Mouse (Mus musculus) heart, embryonic 13.5 days (tissue): ENCODE results near the gene Wdfy1. TPM values are rescaled to one million over a fixed set of nuclear protein-coding genes. Genes with fewer than 3 reads are reported as not detected.

ENCODE experiments used
- ATAC-seq: fragments of 200-750 bp; cut with Nextera tagmentation; 2 replicates; pipeline ENCODE4 v1.8.0; 2017; ENCODE audit warnings: moderate TSS enrichment; ENCODE audit not compliant: insufficient number of reproducible peaks, low FRiP score, low TSS enrichment; ENCODE audit errors: extremely low read depth
- H3K27ac ChIP-seq: fragments of 300-500 bp; sonication (generic); replicated peaks from 2 replicates; pipeline ENCODE4 v1.5.1; 2015; ENCODE audit warnings: moderate library complexity, mild to moderate bottlenecking, inconsistent platforms
- H3K27me3 ChIP-seq: fragments of 300-500 bp; sonication (generic); replicated peaks from 2 replicates; pipeline ENCODE4 v1.6.1; 2015; ENCODE audit warnings: mild to moderate bottlenecking, inconsistent platforms
- H3K36me3 ChIP-seq: fragments of 300-500 bp; sonication (generic); 2 replicates; pipeline ENCODE4 v1.6.1; 2015; ENCODE audit warnings: mild to moderate bottlenecking, inconsistent platforms
- H3K4me1 ChIP-seq: fragments of 300-500 bp; sonication (generic); 2 replicates; pipeline ENCODE4 v1.6.1; 2015; ENCODE audit warnings: inconsistent platforms
- H3K4me2 ChIP-seq: fragments of 300-500 bp; sonication (generic); 2 replicates; pipeline ENCODE4 v1.6.1; 2015; ENCODE audit warnings: inconsistent platforms, mild to moderate bottlenecking, moderate library complexity
- H3K4me3 ChIP-seq: fragments of 300-500 bp; sonication (generic); 2 replicates; pipeline ENCODE4 v1.5.1; 2015; ENCODE audit warnings: moderate library complexity, mild to moderate bottlenecking, inconsistent platforms
- H3K9ac ChIP-seq: fragments of 300-500 bp; sonication (generic); 2 replicates; pipeline ENCODE4 v1.6.1; 2015; ENCODE audit warnings: inconsistent platforms, mild to moderate bottlenecking, moderate library complexity
- H3K9me3 ChIP-seq: fragments of 300-500 bp; sonication (generic); 2 replicates; pipeline ENCODE4 v1.6.1; 2016; ENCODE audit warnings: inconsistent platforms
- WGBS: fragments of 180-500 bp; shearing (Covaris S2); methylation state at CpG from one replicate; pipeline ENCODE4 v1.1.7; 2015; ENCODE audit warnings: mixed read lengths; 5-methylcytosine and 5-hydroxymethylcytosine counted together
- polyA plus RNA-seq: library from polyadenylated mRNA; unstranded; fragments of >200 nt; fragmentation: Nextera tagmentation; extraction: Ambion mirVana; gene quantifications from 2 replicates; pipeline ENCODE4 v1.2.1, GENCODE M21; 2015

Wdfy1 gene
- polyA plus RNA-seq, 1 experiment from 2014 or later = 30.1 TPM

DNA sequence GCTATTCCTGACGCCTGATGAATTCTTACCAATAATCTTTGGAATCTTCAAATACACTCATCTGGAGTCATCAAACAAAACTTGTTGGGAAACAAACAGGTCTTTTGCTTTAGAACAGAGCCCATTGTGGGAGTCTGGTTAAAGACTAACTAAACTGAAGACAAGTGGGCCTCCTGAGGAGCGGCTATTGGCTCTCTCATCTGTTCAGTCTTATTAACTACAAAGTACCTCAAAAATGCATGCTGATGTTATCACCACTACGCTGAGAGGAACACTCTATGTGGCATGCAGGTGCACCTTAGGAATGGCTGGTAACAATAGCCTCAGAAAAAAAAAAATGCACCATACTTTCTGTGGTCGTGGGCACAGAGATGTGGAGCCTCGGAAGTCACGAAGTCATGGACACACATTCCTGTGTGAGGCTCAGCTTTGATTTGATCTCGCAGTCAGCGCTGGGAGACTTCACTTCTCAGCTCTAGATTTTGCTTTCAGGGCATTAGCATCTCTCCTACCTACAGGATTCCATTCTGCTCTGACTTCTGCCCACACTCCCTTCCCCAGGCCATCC, 97.7 kb downstream of the Wdfy1 start:
- H3K36me3 ChIP-seq = no peaks in the 10 kb centered on the region
- no peak overlapping the region for H3K4me3 ChIP-seq
- no peaks in the 10 kb centered on the region for H3K9me3 ChIP-seq
- H3K9ac ChIP-seq = no peak overlapping the region
- no peaks in the 10 kb centered on the region for H3K4me1 ChIP-seq
- peaks cover 11% of the 10 kb centered on the region for H3K27me3 ChIP-seq
- H3K4me2 ChIP-seq = no peak overlapping the region
- 67% methylated on average over 8 of the region's 8 CpGs for WGBS
- H3K27ac ChIP-seq = no peak overlapping the region
- no peak for ATAC-seq

DNA sequence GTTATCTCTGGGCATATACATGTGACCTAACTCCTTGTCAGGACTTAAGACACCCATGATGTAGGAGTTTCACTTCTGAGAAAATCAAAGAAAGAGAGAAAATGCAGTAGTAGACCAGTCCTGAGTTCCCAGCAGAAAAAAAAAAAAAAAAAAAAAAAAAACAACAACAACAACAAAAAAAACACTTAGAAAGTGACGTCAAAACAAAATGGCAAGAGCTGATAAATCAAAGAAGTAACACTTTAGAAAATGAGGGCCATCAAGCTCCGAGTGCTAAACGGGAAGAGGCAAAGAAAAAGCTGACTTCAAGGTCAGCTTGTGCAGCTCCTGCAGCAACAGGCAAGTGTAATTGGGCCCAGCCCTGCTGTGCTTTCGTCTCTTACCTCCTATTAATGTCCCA, 100.2 kb downstream of the Wdfy1 start:
- Histone ChIP-seq H3K4me1 (peaks cover 13% of the 10 kb centered on the region), H3K4me2 (no peak overlapping the region), H3K27ac (no peak overlapping the region), H3K4me3 (no peak overlapping the region), H3K9me3 (no peaks in the 10 kb centered on the region), H3K27me3 (peaks cover 34% of the 10 kb centered on the region), H3K36me3 (no peaks in the 10 kb centered on the region), H3K9ac (no peak overlapping the region)
- ATAC-seq = no peak
- 61% methylated on average over 4 of the region's 4 CpGs for WGBS

DNA sequence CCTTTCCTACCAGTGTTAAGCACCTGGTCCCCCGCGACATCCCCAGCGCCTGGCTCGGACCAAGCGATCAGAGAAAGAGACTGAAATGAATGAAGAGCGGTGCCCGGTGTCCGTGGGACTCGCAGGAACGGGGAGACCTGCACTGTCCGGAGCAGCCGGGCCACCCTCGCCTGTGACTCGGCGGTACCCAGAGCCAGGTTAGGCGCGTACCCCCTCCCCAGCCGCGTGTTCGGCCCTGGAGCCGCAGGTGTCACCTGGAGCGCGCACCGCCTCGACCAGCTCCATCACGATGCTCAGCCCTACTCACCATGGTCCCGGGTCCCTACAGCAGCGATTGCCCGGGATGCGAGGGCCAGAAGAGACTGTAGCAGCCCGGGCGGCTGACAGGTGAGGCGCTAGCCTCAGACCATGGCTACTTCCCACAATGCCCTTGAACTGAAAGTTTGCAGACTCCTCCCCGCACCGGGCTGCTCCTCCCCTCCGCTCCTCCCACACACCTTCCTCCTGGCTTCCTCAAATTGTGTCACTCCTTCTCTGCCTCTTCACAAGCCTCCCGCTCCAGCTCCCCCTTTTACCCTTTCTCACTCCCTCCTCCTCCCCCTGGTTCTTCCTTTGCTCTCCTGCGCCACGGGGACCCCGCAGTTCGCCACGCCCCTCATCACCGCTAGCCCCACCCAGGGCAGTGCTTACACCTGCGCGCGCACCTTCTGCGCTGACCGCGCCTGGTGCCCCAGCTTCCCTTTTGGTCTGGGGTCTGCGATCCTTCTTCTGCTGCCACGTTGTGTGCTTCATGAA, 104.2 kb downstream of the Wdfy1 start, which contains the start of gene Ap1s3:
TSS of gene Ap1s3 (minus strand) at position 430 of the 795 bp plus-strand sequence.
- under 1% methylated on average over 51 of the region's 51 CpGs for WGBS

GRCm38 (mm10) chr1:79671196-79671542, 104.8 kb downstream of the Wdfy1 start:
- no peak overlapping the region for H3K27ac ChIP-seq
- H3K4me2 ChIP-seq = peak overlapping the region; percentile 99
- 1% methylated on average over 11 of the region's 11 CpGs for WGBS
- no peaks in the 10 kb centered on the region for H3K36me3 ChIP-seq
- ATAC-seq = no peak
- H3K27me3 ChIP-seq = peaks cover 46% of the 10 kb centered on the region
- peaks cover 40% of the 10 kb centered on the region for H3K4me1 ChIP-seq
- H3K9ac ChIP-seq = peak overlapping the region; percentile 81
- H3K4me3 ChIP-seq = peak overlapping the region; percentile 79
- no peaks in the 10 kb centered on the region for H3K9me3 ChIP-seq

More for the DNA sequence above, 104.2 kb downstream of the Wdfy1 start, which contains the start of gene Ap1s3:
- Histone ChIP-seq H3K27ac (no peak within 1 kb of the TSS), H3K9me3 (no peaks in the 10 kb centered on the region), H3K9ac (peak within 1 kb of the TSS; percentile 81), H3K4me3 (peak within 1 kb of the TSS; percentile 79), H3K4me2 (peak within 1 kb of the TSS; percentile 99), H3K36me3 (no peaks in the 10 kb centered on the region), H3K4me1 (peaks cover 40% of the 10 kb centered on the region), H3K27me3 (peaks cover 46% of the 10 kb centered on the region)
- ATAC-seq = peak; percentile 55

- H3K4me1 ChIP-seq = peaks cover 40% of the 10 kb centered on the region
- no peak overlapping the region for H3K4me2 ChIP-seq
- no peak overlapping the region for H3K4me3 ChIP-seq
- H3K9me3 ChIP-seq = no peaks in the 10 kb centered on the region
- 71% methylated on average over 9 of the region's 9 CpGs for WGBS
- ATAC-seq = no peak
- H3K36me3 ChIP-seq = no peaks in the 10 kb centered on the region
- H3K27ac ChIP-seq = no peak overlapping the region
- H3K27me3 ChIP-seq = peaks cover 46% of the 10 kb centered on the region
- H3K9ac ChIP-seq = no peak overlapping the region
These were observed 106.4 kb downstream of the Wdfy1 start for GRCm38 (mm10) chr1:79669419-79669974.

- no peak overlapping the region for H3K27ac ChIP-seq
- H3K4me3 ChIP-seq = no peak overlapping the region
- ATAC-seq = no peak
- H3K4me1 ChIP-seq = peaks cover 26% of the 10 kb centered on the region
- H3K36me3 ChIP-seq = no peaks in the 10 kb centered on the region
- peaks cover 4% of the 10 kb centered on the region; the same call in 1 of the 2 replicates for H3K27me3 ChIP-seq
- no peaks in the 10 kb centered on the region for H3K9me3 ChIP-seq
- no peak overlapping the region for H3K9ac ChIP-seq
- no peak overlapping the region for H3K4me2 ChIP-seq
- WGBS = 73% methylated on average over 4 of the region's 4 CpGs
These were observed 111.0 kb downstream of the Wdfy1 start for GRCm38 (mm10) chr1:79664911-79665310.

DNA sequence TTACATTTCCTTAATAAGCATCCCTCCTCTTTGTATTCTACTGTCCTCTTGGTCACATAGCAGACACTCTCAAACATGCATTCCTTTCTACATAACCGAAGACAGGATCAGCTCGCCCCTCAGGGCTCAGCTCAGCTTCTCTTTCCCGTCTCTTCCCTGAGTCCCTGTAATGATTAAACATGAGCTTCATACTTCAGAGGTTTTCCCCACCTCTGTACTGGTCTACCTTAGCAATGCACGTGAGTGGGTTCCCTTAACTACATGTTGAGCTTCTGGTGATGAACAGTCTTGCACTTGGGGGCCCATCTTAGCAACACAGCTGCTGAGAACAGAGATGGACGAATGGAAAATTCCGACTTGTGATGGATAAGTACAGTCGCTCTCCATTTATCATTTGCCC, 116.3 kb downstream of the Wdfy1 start:
- no peak for ATAC-seq
- Histone ChIP-seq H3K4me3 (no peak overlapping the region), H3K4me2 (no peak overlapping the region), H3K4me1 (peaks cover 6% of the 10 kb centered on the region; the same call in 1 of the 2 replicates), H3K27ac (no peak overlapping the region), H3K27me3 (no peaks in the 10 kb centered on the region), H3K9me3 (no peaks in the 10 kb centered on the region), H3K36me3 (no peaks in the 10 kb centered on the region), H3K9ac (no peak overlapping the region)
- 71% methylated on average over 7 of the region's 7 CpGs for WGBS

GRCm38 (mm10) chr1:79657411-79657810, 118.5 kb downstream of the Wdfy1 start:
- WGBS = 63% methylated on average over 1 of the region's 1 CpGs
- Histone ChIP-seq H3K4me1 (peaks cover 6% of the 10 kb centered on the region; the same call in 1 of the 2 replicates), H3K27ac (no peak overlapping the region), H3K4me2 (no peak overlapping the region), H3K9me3 (no peaks in the 10 kb centered on the region), H3K27me3 (no peaks in the 10 kb centered on the region), H3K36me3 (no peaks in the 10 kb centered on the region), H3K9ac (no peak overlapping the region), H3K4me3 (no peak overlapping the region)
- no peak for ATAC-seq

DNA sequence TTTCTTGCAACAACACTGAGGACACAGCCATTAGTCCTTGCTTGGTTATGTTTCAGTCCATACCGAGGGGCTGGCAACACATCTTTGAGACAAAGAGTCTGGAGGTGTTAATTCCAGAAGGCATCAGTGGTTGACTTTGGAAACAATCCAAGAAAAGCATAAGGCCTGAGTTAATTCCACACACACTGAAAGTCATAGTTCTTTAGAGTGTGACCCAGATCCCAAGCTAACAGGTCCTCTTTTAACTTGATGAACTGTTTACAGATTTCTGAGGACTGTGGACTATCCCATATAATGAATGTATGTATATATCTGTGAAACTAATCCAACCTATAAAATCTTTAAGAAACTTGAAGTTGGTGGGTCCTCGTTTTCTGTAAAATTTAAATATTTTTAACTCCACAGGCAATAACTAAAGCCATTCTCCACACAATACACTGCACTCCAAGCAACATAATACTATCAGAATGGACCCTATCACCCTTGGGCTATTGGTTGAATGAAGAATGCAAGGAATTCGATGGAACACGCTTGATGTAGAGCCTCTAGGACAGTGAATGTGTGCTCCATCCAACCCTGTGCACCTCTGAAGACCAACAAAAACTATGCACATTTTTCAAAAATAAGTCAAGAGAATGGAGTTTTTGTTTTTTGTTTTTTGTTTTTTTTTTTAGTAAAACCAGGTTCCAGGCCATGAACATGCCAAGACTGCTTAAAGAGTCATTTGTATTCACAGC, 120.0 kb downstream of the Wdfy1 start:
- H3K4me3 ChIP-seq = no peak overlapping the region
- no peak overlapping the region for H3K27ac ChIP-seq
- WGBS = 53% methylated on average over 4 of the region's 4 CpGs
- no peaks in the 10 kb centered on the region for H3K36me3 ChIP-seq
- peaks cover 6% of the 10 kb centered on the region; the same call in 1 of the 2 replicates for H3K4me1 ChIP-seq
- H3K9me3 ChIP-seq = no peaks in the 10 kb centered on the region
- H3K4me2 ChIP-seq = no peak overlapping the region
- no peaks in the 10 kb centered on the region for H3K27me3 ChIP-seq
- no peak overlapping the region for H3K9ac ChIP-seq
- no peak for ATAC-seq

DNA sequence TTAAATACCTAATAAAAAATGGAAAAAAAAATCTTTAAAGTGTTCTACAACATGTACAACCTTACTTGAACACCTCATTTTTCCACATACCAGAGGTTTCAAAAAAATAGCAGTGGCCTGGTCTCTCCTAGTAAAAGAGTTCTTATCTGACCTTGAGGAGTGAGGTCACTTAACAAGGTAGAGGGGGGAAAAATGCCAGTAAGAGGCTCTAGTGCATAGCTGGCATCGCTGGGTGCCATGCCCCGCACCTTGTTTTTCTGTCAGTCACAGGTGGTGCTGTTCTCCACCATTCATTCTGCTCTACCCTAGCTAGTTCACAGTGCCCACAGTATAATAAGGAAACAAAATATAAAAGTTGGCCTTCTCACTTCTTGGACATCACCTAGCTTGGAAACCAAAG, 121.0 kb downstream of the Wdfy1 start:
- no peak overlapping the region for H3K9ac ChIP-seq
- WGBS = 92% methylated on average over 2 of the region's 2 CpGs

More for the DNA sequence above, 121.0 kb downstream of the Wdfy1 start:
- H3K4me1 ChIP-seq = peaks cover 6% of the 10 kb centered on the region; the same call in 1 of the 2 replicates
- no peak overlapping the region for H3K4me3 ChIP-seq
- H3K9me3 ChIP-seq = no peaks in the 10 kb centered on the region
- no peaks in the 10 kb centered on the region for H3K36me3 ChIP-seq
- H3K4me2 ChIP-seq = no peak overlapping the region
- no peaks in the 10 kb centered on the region for H3K27me3 ChIP-seq
- no peak overlapping the region for H3K27ac ChIP-seq
- ATAC-seq = no peak
